Mouse (Mus musculus) frontal cortex, postnatal 10 days (tissue): ENCODE results near the gene Rgs6.

ENCODE experiments used
- DNase-seq, 2 experiments: peaks; one replicate each; pipeline ENCODE4 v3.0.0; 2022; ENCODE audit warnings: low spot score in 2 of 2, mixed read lengths in 1 of 2

Gene Rgs6

GRCm38 (mm10) chr12:83034859-83035569 is 446.9 kb downstream of the Rgs6 start:
- no peak for DNase-seq

- DNase-seq, result peak; percentile 43 to 48
Measured at GRCm38 (mm10) chr12:83037798-83038560, 449.9 kb downstream of the Rgs6 start.

- DNase-seq, result no peak
Measured at GRCm38 (mm10) chr12:83038779-83039178, 450.7 kb downstream of the Rgs6 start.

- DNase-seq, result no peak
Measured at GRCm38 (mm10) chr12:83039859-83040258, 451.8 kb downstream of the Rgs6 start.

GRCm38 (mm10) chr12:83043980-83044620 is 456.0 kb downstream of the Rgs6 start:
- no peak for DNase-seq

GRCm38 (mm10) chr12:83044621-83044990 is 456.5 kb downstream of the Rgs6 start:
- DNase-seq, result no peak

DNA sequence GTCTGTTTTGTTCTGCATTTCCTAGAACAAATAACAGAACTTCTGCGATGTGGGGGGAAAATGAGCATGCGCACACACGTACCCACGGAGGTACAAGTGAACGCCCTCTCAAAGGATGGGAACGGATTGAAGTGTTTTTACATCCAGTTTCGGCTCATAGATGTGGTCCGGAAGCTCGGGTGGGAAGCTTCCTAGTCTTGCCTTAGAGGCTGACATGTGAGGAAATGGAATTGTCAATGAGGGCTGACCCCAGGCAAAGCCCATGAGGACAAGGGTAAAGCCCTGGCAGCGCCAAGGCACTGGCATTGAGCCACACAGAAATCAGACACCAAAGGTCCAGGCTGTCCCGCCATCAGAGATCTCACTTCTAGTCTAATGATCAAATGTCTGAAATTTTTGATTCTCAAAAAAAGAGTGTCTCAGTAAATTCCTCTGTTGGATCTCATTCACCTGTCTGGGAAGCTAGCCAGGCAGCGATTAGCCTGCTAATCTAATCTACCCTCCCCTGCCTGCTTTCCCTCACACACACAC is 457.0 kb downstream of the Rgs6 start:
- DNase-seq, result peak in 1 of 2 experiments; percentile 18

DNA sequence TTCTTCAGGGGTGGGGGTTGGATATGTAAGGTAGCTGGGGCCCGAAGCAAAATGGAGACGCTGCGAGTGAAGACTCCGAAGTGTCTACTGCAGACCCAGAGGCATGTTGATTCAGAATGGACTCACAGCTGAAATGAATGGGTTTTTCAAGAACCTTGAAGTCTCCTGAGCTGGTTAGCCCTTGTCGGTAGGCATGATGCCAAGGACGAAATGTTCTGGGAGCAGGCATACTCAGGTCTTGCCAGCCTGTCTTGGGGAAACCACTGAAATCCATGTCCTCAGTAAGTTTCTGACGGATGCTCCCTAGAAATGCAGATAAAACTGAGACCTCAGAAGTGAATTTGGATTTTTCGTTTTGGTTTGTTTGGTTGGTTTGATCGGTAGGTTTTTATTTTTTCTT is 458.6 kb downstream of the Rgs6 start:
- DNase-seq, result no peak

GRCm38 (mm10) chr12:83047710-83048109 is 459.6 kb downstream of the Rgs6 start:
- no peak for DNase-seq

- DNase-seq, result no peak
Measured at GRCm38 (mm10) chr12:83050514-83050913, 462.4 kb downstream of the Rgs6 start.

- DNase-seq, result no peak
Measured at GRCm38 (mm10) chr12:83052391-83052790, 464.3 kb downstream of the Rgs6 start.

DNA sequence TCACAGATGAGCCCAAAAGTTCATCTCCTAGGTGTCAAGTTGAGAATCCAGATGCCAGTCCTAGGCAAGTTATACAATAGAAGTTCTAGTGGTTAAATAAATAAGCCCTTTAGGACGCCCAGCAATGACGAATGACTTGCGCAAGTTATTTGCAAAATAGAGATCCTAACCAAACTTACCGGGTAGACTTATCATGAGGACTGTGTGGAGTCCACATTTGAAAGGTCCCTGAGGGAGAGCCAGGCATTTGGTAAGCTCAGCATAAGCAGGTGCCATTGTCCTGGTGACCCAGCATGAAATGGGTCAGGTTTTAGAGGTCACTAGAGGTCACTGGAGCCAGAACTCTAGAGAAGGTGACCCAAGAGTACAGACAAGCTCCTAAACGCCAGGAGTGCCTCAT is 467.6 kb downstream of the Rgs6 start:
- DNase-seq, result no peak

- DNase-seq, result no peak
Measured at GRCm38 (mm10) chr12:83066426-83066825, 478.3 kb downstream of the Rgs6 start.

DNA sequence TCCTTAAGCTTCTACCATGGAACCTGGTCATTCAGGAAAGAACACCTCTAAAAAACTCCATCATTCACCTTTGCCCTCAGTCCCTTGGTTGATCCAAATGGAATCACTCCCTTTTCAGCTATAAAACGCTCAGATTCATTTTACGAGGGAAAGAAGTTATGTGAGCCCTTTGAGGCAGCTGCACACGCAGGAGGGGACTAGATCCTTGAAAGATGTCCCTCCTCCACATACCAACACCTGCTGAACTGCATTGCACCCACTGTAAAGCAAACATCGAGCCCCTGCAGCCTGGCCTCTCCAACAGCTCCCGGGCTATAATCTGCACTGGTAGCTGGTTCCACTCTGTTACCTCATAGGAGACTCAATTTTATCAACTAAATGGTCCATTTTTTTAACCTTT is 482.8 kb downstream of the Rgs6 start:
- no peak for DNase-seq

DNA sequence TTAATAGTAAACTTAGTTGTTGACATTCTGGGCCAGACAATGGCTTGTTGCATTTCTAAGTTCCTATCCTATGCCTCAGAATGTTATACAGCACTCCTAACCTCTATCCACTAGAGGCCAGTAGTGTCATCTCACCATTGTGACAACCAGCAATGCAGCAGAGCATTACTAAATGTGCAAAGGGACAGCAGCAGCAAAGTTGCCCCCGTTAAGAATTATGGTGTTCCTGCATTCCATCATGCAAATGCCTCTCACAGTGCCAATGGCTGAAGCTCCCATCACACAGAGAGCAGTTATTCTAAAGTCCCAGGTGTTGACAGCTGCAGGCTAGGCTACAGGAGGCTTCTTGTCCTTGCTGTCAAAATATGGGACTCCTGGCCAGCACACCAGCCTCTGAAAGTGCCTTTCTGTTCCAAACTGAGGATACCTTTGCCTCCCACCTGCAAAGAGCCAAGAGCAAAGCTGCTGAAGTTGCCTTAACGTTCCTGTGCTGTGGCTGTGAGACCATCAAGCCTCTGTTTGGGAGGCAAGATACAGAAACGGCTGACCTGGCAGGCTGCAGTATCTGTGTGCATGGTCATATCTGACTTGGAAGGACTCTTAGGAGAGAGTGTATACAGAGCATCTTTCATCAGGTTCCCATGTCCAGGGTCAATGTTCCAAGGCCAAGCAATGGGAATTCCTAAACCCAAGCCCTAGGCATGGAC is 484.2 kb downstream of the Rgs6 start:
- DNase-seq, result no peak

DNA sequence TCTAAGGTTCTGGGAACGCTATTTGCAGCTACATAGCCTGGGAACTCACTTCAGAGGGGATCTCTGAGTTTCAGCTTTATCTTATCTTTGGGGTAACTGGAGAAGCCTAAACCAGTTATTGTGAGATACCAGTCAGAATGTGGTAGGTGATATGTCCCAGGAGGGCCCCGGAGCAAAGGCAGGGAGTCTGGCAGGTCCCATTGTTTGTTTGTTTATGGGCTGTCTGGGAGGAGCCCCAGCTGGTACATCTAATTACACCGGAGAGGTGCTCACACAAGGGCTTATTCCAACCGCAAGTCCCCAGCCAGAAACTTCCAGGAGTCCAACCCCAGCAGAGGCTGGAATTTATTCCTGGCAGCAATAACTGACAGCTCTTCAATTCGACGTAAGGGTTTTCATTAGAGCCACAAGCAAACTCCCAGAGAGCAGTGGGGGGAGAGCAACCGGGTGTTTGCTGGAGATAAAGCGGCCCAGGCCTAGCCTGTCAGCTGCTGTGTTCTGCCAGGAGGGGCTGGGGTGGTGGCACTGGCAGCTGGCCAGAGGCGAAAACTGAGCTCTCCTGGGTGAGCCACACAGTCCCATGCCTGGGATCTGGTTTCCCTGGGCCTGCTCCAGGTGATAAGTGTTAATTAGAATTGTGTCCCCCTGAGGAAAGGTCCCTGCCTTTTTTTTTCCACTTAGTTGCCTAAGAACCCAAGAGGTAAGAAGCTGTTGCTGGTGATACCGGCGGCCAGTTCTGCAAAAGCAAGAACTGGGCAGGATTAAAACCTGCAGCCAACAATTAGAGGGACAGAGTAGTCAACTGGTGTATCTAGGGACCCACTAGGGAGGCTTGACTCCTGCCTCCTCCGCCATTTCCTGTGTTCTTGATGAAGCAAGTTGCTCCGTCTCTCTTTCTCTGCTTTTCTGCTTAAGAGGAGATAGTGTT is 485.1 kb downstream of the Rgs6 start:
- peak; percentile 13 to 15 for DNase-seq

DNA sequence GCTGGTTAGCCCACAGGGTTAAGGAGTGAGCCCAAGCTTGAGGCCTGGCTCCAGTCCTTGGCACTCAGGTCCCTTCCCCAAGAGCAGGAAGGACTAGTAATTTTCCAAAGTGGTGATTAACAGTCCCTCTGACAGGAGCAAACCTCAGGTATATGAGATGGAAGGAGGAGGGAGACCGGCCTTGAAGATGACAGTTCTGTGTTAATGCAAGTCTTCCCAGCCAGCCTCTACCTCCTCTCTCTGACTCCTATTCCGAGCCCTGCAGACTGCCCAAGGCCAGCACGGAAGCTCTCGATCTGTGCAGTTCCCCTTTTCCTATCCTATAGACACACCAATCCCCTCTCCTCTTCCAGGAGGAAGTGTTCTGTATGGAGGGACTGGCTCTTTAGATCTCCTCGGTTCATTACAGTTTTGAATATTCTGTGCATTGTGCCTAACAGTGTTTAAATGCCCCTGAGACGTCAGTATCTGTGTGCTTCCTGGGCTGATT is 485.8 kb downstream of the Rgs6 start:
- DNase-seq, result no peak

DNA sequence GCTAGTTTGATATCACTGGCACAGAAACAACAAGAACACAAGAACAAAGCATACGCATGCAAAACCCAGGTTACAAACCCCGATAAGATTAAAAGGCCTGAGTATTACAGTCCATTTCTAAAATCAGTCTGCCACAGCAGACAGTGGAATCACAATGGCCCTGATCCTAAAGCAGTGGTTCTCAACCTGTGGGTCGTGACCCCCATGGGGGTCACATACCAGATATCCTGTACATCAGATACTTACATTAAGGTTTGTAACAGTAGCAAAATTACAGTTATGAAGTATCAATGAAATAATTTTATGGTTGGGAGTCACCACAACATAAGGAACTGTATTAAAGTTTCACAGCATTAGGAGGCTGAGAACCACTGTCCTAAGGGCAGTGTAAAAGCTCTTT is 488.1 kb downstream of the Rgs6 start:
- DNase-seq, result no peak

- DNase-seq, result no peak
Measured at GRCm38 (mm10) chr12:83077486-83077885, 489.4 kb downstream of the Rgs6 start.

GRCm38 (mm10) chr12:83083427-83083826 is 495.3 kb downstream of the Rgs6 start:
- DNase-seq, result no peak

- no peak for DNase-seq
Measured at GRCm38 (mm10) chr12:83084614-83085013, 496.5 kb downstream of the Rgs6 start.
